Mouse (Mus musculus): Measurements from ENCODE around the gene Depdc5. TPM values are rescaled to one million over a fixed set of nuclear protein-coding genes. Genes with fewer than 3 reads are reported as not detected.

The Depdc5 gene
- polyA plus RNA-seq, 1 experiment from 2014 or later = 40.3 TPM

- no peak overlapping the region for H3K4me2 ChIP-seq (ENCODE audit: low read depth, low read length, severe bottlenecking)
- H3K27ac ChIP-seq (ENCODE audit: low read depth, low read length) = no peak overlapping the region
These were observed 143.2 kb downstream of the Depdc5 start for GRCm38 (mm10) chr5:33006670-33007069.

DNA sequence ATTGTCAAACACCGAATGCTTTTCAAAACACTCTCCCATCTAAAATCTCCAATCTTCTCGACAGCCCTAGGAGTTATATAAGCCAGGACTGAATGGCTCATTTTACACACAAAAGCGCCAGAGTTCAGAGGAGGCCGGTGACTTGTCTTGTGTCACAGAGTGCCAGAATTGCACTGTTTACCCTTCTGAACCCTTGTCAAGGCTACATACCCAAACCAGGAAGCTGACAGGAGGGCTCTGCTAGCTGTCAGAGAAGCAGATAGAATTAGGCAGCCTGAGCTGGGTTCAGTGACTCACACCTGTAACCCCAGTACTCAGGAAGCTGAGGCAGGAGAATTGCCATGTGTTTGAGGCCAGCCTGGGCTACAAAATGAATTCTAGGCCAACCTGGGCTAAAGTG is 143.9 kb downstream of the Depdc5 start:
- ATAC-seq (replicated peaks; ENCODE audit: low FRiP score) (no peak), DNase-seq (ENCODE audit: low spot score) (no peak)
- no peaks in the 10 kb centered on the region for H3K36me3 ChIP-seq (ENCODE audit: control insufficient read depth, insufficient read depth, low read length)
- no peaks in the 10 kb centered on the region for H3K27me3 ChIP-seq (ENCODE audit: control insufficient read depth, insufficient read depth, low read length)
- no peak overlapping the region for H3K27ac ChIP-seq (ENCODE audit: low read depth, low read length)
- H3K4me3 ChIP-seq (ENCODE audit: low read depth, low read length) = no peak overlapping the region
- H3K9me3 ChIP-seq (ENCODE audit: control insufficient read depth, low read length) = no peaks in the 10 kb centered on the region
- H3K4me1 ChIP-seq (replicated peaks; ENCODE audit: control insufficient read depth, insufficient read depth, low read length) = peaks cover 13% of the 10 kb centered on the region
- H3K9ac ChIP-seq (ENCODE audit: low read length) = no peak overlapping the region
- 70% methylated on average over 4 of the region's 4 CpGs for WGBS
- H3K4me2 ChIP-seq (ENCODE audit: low read depth, low read length, severe bottlenecking) = no peak overlapping the region

More at GRCm38 (mm10) chr5:33006670-33007069, 143.2 kb downstream of the Depdc5 start:
- H3K9me3 ChIP-seq (ENCODE audit: control insufficient read depth, low read length) = no peaks in the 10 kb centered on the region
- H3K36me3 ChIP-seq (ENCODE audit: control insufficient read depth, insufficient read depth, low read length) = no peaks in the 10 kb centered on the region
- H3K9ac ChIP-seq (ENCODE audit: low read length) = no peak overlapping the region
- 45% methylated on average over 8 of the region's 8 CpGs for WGBS
- H3K4me1 ChIP-seq (replicated peaks; ENCODE audit: control insufficient read depth, insufficient read depth, low read length) = peaks cover 13% of the 10 kb centered on the region
- peak; percentile 66; the same call in 1 of the 2 replicates for ATAC-seq (replicated peaks; ENCODE audit: low FRiP score)
- DNase-seq (ENCODE audit: low spot score) = no peak
- no peak overlapping the region for H3K4me3 ChIP-seq (ENCODE audit: low read depth, low read length)
- no peaks in the 10 kb centered on the region for H3K27me3 ChIP-seq (ENCODE audit: control insufficient read depth, insufficient read depth, low read length)

GRCm38 (mm10) chr5:33009301-33009700 is 145.8 kb downstream of the Depdc5 start:
- Histone ChIP-seq H3K9me3 (ENCODE audit: control insufficient read depth, low read length) (no peaks in the 10 kb centered on the region), H3K4me2 (ENCODE audit: low read depth, low read length, severe bottlenecking) (no peak overlapping the region), H3K27ac (ENCODE audit: low read depth, low read length) (no peak overlapping the region), H3K36me3 (ENCODE audit: control insufficient read depth, insufficient read depth, low read length) (no peaks in the 10 kb centered on the region), H3K4me1 (replicated peaks; ENCODE audit: control insufficient read depth, insufficient read depth, low read length) (peaks cover 13% of the 10 kb centered on the region), H3K4me3 (ENCODE audit: low read depth, low read length) (no peak overlapping the region), H3K9ac (ENCODE audit: low read length) (no peak overlapping the region), H3K27me3 (ENCODE audit: control insufficient read depth, insufficient read depth, low read length) (no peaks in the 10 kb centered on the region)
- ATAC-seq (replicated peaks; ENCODE audit: low FRiP score) = no peak
- 58% methylated on average over 2 of the region's 2 CpGs for WGBS
- no peak for DNase-seq (ENCODE audit: low spot score)

- Histone ChIP-seq H3K27me3 (ENCODE audit: control insufficient read depth, insufficient read depth, low read length) (no peaks in the 10 kb centered on the region), H3K4me2 (ENCODE audit: low read depth, low read length, severe bottlenecking) (no peak overlapping the region), H3K9ac (ENCODE audit: low read length) (no peak overlapping the region), H3K27ac (ENCODE audit: low read depth, low read length) (no peak overlapping the region; the same call in 1 of the 2 replicates), H3K9me3 (ENCODE audit: control insufficient read depth, low read length) (no peaks in the 10 kb centered on the region), H3K4me3 (ENCODE audit: low read depth, low read length) (no peak overlapping the region), H3K4me1 (replicated peaks; ENCODE audit: control insufficient read depth, insufficient read depth, low read length) (peaks cover 13% of the 10 kb centered on the region), H3K36me3 (ENCODE audit: control insufficient read depth, insufficient read depth, low read length) (no peaks in the 10 kb centered on the region)
- no peak for DNase-seq (ENCODE audit: low spot score)
- 74% methylated on average over 14 of the region's 14 CpGs for WGBS
- ATAC-seq (replicated peaks; ENCODE audit: low FRiP score) = no peak
These were observed 146.6 kb downstream of the Depdc5 start for GRCm38 (mm10) chr5:33009818-33010812.

DNA sequence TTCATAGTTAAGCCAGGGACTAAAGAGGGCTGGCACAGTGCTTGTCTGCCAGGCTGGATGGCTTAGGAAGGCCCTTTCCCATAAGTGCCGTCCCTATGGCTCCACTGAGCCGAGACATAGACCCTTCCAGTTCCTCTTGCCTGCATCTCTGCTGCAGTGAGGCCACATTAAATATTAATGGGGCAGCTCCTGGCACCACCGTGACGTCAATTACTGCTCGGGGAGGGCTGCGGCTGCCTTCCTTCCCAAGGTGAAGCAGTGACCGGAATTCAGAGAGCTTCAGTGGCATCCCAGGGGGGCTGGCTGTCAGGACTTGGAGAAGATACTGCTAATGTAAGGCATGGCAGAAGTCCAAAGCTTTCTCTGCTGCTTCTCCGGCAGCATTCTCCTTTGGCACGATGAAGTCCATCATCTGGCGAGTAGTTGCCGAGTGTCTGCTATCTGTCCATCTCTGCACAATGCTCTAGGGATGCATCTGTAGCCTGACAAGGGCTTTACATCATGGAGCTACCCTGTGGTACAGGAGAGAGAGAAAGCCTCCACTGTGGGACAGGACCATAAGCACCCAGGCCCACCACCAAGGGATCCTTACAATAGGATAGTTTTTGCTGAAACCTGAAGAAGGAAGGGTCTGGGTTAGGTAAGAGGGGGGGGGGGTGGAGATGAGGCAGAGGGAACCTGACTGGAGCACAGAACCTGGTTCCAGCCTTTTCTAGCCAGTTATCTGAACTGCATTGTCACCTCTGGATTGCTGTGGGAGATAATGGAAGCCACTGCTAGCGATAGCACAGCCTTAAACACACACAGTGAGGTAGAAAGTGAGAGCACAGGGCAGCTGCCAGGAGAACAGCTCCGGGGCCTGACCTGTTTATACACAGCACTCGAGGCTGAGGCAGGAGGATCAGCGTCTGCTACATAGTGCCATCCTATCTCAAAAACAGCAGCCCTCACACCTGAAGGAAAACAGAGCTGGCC is 147.9 kb downstream of the Depdc5 start:
- H3K9ac ChIP-seq (ENCODE audit: low read length) = peak overlapping the region; percentile 41
- H3K4me2 ChIP-seq (ENCODE audit: low read depth, low read length, severe bottlenecking) = 0 out of 2 replicates have a peak overlapping the region, but pooled peaks have one; percentile 6
- DNase-seq (ENCODE audit: low spot score) = no peak

GRCm38 (mm10) chr5:33014096-33014495 is 150.6 kb downstream of the Depdc5 start:
- Histone ChIP-seq H3K27me3 (ENCODE audit: control insufficient read depth, insufficient read depth, low read length) (no peaks in the 10 kb centered on the region), H3K4me1 (replicated peaks; ENCODE audit: control insufficient read depth, insufficient read depth, low read length) (peaks cover 15% of the 10 kb centered on the region), H3K36me3 (ENCODE audit: control insufficient read depth, insufficient read depth, low read length) (no peaks in the 10 kb centered on the region), H3K4me2 (ENCODE audit: low read depth, low read length, severe bottlenecking) (no peak overlapping the region), H3K27ac (ENCODE audit: low read depth, low read length) (no peak overlapping the region), H3K9ac (ENCODE audit: low read length) (no peak overlapping the region), H3K9me3 (ENCODE audit: control insufficient read depth, low read length) (no peaks in the 10 kb centered on the region), H3K4me3 (ENCODE audit: low read depth, low read length) (no peak overlapping the region)
- ATAC-seq (replicated peaks; ENCODE audit: low FRiP score) = no peak
- DNase-seq (ENCODE audit: low spot score) = no peak
- 61% methylated on average over 1 of the region's 1 CpGs for WGBS

More for the DNA sequence above, 147.9 kb downstream of the Depdc5 start:
- Histone ChIP-seq H3K27ac (ENCODE audit: low read depth, low read length) (peak overlapping the region; percentile 18; the same call in 1 of the 2 replicates), H3K36me3 (ENCODE audit: control insufficient read depth, insufficient read depth, low read length) (no peaks in the 10 kb centered on the region), H3K9me3 (ENCODE audit: control insufficient read depth, low read length) (no peaks in the 10 kb centered on the region), H3K4me1 (replicated peaks; ENCODE audit: control insufficient read depth, insufficient read depth, low read length) (peaks cover 13% of the 10 kb centered on the region), H3K27me3 (ENCODE audit: control insufficient read depth, insufficient read depth, low read length) (no peaks in the 10 kb centered on the region), H3K4me3 (ENCODE audit: low read depth, low read length) (no peak overlapping the region)
- 33% methylated on average over 15 of the region's 15 CpGs for WGBS
- 0 out of 2 replicates have a peak, but pooled peaks have one; percentile 30 for ATAC-seq (replicated peaks; ENCODE audit: low FRiP score)

GRCm38 (mm10) chr5:33015579-33015978 is 152.1 kb downstream of the Depdc5 start:
- DNase-seq (ENCODE audit: low spot score) = no peak
- H3K4me2 ChIP-seq (ENCODE audit: low read depth, low read length, severe bottlenecking) = no peak overlapping the region
- peaks cover 14% of the 10 kb centered on the region for H3K4me1 ChIP-seq (replicated peaks; ENCODE audit: control insufficient read depth, insufficient read depth, low read length)
- no peaks in the 10 kb centered on the region for H3K9me3 ChIP-seq (ENCODE audit: control insufficient read depth, low read length)
- 82% methylated on average over 5 of the region's 5 CpGs for WGBS
- H3K9ac ChIP-seq (ENCODE audit: low read length) = no peak overlapping the region
- ATAC-seq (replicated peaks; ENCODE audit: low FRiP score) = no peak
- H3K27ac ChIP-seq (ENCODE audit: low read depth, low read length) = no peak overlapping the region
- H3K36me3 ChIP-seq (ENCODE audit: control insufficient read depth, insufficient read depth, low read length) = no peaks in the 10 kb centered on the region
- no peaks in the 10 kb centered on the region for H3K27me3 ChIP-seq (ENCODE audit: control insufficient read depth, insufficient read depth, low read length)
- no peak overlapping the region for H3K4me3 ChIP-seq (ENCODE audit: low read depth, low read length)

- H3K36me3 ChIP-seq (ENCODE audit: control insufficient read depth, insufficient read depth, low read length) = peaks cover 2% of the 10 kb centered on the region; the same call in 1 of the 2 replicates
- peak overlapping the region; percentile 96 for H3K9ac ChIP-seq (ENCODE audit: low read length)
- DNase-seq (ENCODE audit: low spot score) (no peak), ATAC-seq (replicated peaks; ENCODE audit: low FRiP score) (peak; percentile 55; the same call in 1 of the 2 replicates)
- H3K4me2 ChIP-seq (ENCODE audit: low read depth, low read length, severe bottlenecking) = peak overlapping the region; percentile 76
- 5% methylated on average over 15 of the region's 15 CpGs for WGBS
- no peaks in the 10 kb centered on the region for H3K27me3 ChIP-seq (ENCODE audit: control insufficient read depth, insufficient read depth, low read length)
- peaks cover 6% of the 10 kb centered on the region; the same call in 1 of the 2 replicates for H3K4me1 ChIP-seq (replicated peaks; ENCODE audit: control insufficient read depth, insufficient read depth, low read length)
- no peaks in the 10 kb centered on the region for H3K9me3 ChIP-seq (ENCODE audit: control insufficient read depth, low read length)
- peak overlapping the region; percentile 82 for H3K4me3 ChIP-seq (ENCODE audit: low read depth, low read length)
- peak overlapping the region; percentile 90 for H3K27ac ChIP-seq (ENCODE audit: low read depth, low read length)
These were observed 154.7 kb downstream of the Depdc5 start for GRCm38 (mm10) chr5:33018189-33018560.

All from forebrain, embryonic 11.5 days (tissue).